Mouse (Mus musculus) B cell, adult (primary cell): ENCODE results near the gene Fam57a. TPM values are rescaled to one million over a fixed set of nuclear protein-coding genes. Genes with fewer than 3 reads are reported as not detected.

Experiments used
- total RNA-seq: library from RNA; stranded (reverse); gene quantifications from 4 replicates; pipeline ENCODE4 v1.2.4, GENCODE M21; 2023; ENCODE audit not compliant: inconsistent age

Gene Fam57a
- 3.2 to 4.7 TPM (median 4.4 TPM) in 4 replicates for total RNA-seq

DNA sequence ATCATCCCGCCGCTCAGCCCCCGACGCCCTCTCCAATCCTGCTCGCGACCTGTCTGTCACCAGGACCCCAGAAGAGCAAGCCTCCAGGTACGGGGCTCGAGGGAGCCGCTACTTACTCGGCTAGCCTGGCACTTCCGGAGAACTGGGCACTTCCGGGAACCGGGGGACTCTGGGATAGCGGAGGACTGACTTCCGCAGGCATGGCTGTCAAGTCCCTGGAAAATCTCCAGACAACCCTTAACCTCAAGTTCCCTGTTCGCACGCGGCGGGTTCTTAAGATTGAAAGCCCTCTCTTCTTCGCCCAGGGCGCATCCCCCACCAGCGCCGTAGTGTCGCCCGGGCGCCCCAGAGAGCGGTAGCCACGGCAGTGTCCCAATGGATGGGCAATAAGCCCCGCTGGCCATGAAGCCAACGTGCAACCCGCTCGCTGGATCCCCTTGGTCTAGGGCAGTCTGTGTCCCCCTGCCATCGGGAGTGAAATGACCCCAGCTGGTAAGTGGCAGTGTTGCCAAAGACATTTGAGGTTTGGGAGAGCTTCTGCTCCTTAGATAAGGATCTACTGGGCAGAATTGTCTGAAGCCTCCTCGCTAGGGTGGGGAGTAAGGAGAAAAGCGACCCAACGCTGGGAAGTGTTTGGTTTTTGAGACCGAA, at the start of gene Fam57a, which contains the start of gene Vps53:
TSS of gene Fam57a (plus strand) at position 177 of the 651 bp plus-strand sequence.
TSS of gene Vps53 (minus strand) at position 153 of the 651 bp plus-strand sequence.

DNA sequence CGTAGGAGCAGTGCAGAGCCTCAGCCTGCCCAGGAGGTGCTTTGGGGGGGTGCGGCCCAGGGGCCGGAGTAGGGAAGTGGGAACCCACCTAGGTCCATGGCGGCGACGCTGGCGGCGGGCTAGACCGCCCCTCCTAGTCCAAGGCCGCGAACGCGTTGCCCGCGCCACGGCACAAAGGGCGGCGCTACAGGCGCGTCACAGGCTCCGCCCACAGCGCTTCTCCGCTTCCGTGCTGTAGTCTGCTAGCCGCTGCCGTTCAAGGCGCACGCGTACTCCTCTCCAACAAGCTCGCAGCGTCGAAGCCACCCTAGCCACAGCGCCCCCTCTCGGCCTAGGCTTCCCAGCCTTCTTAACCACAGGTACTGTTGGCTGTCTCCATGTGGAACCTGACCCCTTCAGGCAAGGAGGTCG, 37.9 kb downstream of the Fam57a start, which contains the start of the genes Dbil5 and Gemin4:
TSS of gene Dbil5 (plus strand) at position 219 of the 411 bp plus-strand sequence.
TSS of gene Gemin4 (minus strand) at position 275 of the 411 bp plus-strand sequence.

DNA sequence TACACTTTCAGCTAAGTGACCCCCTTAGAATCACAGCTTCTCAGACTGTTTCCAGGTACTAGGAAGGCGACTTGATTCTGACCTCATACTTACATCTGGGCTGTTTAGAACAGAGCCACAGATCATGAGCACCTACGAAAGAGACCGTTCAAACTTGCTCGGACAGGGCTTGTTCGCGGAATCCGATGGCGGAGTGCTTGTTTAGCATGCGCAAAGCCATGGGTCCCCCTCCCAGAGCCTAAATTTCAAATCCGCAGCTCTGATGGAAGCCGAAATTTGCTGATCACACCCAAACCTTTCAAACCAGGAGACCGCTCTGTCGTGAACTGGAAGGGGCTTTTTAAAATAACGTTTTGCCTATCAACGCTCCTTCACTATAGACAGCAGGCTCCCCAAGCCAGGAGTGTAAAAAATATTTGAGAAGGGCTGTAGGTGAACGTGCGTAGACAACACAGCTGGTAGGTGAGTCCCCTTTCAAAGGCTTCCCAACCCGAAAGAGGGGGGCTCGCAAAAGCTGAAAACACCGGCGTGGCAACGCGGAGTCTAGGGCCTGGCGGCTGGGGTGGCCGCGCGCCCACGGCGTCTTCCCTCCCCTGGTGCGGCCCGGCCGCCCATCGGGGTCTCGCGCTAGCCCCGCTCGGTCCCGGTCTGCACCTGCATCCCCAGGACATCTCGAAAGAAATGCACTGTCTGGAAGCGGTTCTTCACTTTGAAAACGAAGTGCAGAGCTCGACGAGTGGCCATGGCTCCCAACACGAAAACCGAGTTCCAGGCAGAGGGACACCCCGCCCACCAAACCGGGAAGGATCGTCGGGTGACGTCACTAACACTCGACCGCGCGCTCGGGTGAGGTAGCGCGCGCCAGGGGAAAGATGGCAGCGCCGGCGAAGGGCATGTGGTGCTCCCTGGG, 63.7 kb downstream of the Fam57a start, which contains the start of the genes Mrm3 and Glod4:
TSS of gene Mrm3 (plus strand) at position 815 of the 910 bp plus-strand sequence.
TSS of gene Glod4 (minus strand) at position 825 of the 910 bp plus-strand sequence.

Other genes with a start within 250 kb of the Fam57a start
- gene Rph3al, start 241.2 kb upstream of the Fam57a start, total RNA-seq: 10.7 to 12.8 TPM (median 12.2 TPM) in 4 replicates
- 5.7 to 7.4 TPM (median 6.8 TPM) in 4 replicates for gene 1700016K19Rik, start 179.8 kb upstream of the Fam57a start, total RNA-seq
- 34.6 to 40.6 TPM (median 38.0 TPM) in 4 replicates for gene Rflnb, start 151.9 kb upstream of the Fam57a start, total RNA-seq
- 43.4 to 50.0 TPM (median 44.0 TPM) in 4 replicates for gene Vps53, start within 50 bp of the Fam57a start, total RNA-seq
- not detected in 4 replicates for gene Dbil5, start 37.9 kb downstream of the Fam57a start, total RNA-seq
- 3.7 to 8.7 TPM (median 6.9 TPM) in 4 replicates for gene Gemin4, start 38.0 kb downstream of the Fam57a start, total RNA-seq
- 12.4 to 16.0 TPM (median 14.1 TPM) in 4 replicates for gene Mrm3, start 64.0 kb downstream of the Fam57a start, total RNA-seq
- 27.1 to 37.4 TPM (median 31.1 TPM) in 4 replicates for gene Glod4, start 64.1 kb downstream of the Fam57a start, total RNA-seq
- 4.3 to 6.0 TPM (median 5.1 TPM) in 4 replicates for gene Nxn, start 219.5 kb downstream of the Fam57a start, total RNA-seq
- 14.6 to 23.0 TPM (median 18.2 TPM) in 4 replicates for gene Timm22, start 227.3 kb downstream of the Fam57a start, total RNA-seq